Mouse (Mus musculus) lung, postnatal 0 days (tissue): ENCODE measurements at regions not wholly inside any gene's neighbourhood (a gene's known extent, or its start where the extent isn't known, plus 50 kb on each side); places are given as distances from the start of the nearest gene placed in this dataset.

Experiments used
- CTCF ChIP-seq: IDR thresholded peaks from 2 replicates; pipeline ENCODE4 v1.5.1; 2016; ENCODE audit warnings: antibody characterized with exemption, mild to moderate bottlenecking
- EP300 ChIP-seq: IDR thresholded peaks from 2 replicates; pipeline ENCODE4 v1.6.1; 2016; ENCODE audit warnings: antibody characterized with exemption, mild to moderate bottlenecking, control low read depth

DNA sequence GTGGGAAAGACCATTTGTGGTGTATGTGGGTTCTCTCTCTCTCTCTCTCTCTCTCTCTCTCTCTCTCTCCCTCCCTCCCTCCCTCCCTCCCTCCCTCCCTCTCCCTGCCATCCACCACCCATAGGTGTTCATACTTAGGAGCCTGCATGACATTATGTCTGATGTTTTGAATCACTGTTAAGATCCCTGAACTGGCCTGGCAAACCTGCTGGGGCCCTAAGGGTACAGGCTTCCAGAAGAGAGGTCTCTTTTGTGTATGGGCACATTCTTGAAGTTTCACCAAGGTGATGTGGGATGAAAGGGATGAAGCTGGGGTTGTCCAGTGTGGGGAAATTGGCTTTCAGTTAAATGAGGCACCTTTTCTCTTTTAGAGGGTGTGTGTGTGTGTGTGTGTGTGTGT is 384.2 kb downstream of the Mllt3 start:
- TF ChIP-seq CTCF: no peak
- no peak for TF ChIP-seq EP300
